Mouse (Mus musculus): Measurements from ENCODE around the gene P3h1. TPM values are rescaled to one million over a fixed set of nuclear protein-coding genes. Genes with fewer than 3 reads are reported as not detected.

P3h1 gene
- total RNA-seq, 2 experiments from 2014 or later, result 9.5 to 12.8 TPM

DNA sequence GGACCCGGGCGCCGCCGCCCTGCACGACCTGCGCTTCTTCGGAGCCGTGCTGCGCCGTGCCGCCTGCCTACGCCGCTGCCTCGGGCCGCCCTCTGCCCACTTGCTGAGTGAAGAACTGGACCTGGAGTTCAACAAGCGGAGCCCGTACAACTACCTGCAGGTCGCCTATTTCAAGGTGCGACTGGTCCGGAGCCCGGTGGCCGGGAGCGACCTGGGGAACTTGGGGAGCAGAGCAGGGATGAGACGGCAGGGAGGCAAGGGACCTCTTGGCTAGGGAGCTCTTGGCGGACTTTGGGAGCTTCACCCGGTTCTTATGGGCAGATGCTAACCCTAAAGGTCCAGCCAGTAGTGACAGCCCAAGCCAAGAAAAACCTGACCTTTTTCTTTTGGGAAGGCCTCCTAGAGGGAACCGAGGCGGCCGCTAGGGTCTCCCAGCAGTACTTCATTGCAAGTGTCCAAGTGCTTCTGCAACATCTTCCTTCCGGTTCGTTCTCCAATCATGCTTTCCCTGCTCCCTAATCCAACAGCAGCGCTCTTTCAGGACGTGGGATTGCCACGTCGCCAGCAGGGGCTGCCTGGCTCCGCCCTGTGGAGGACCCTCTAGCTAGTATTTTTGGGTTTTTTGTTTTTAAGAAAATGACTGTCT, 664 bp downstream of the P3h1 start:
- ATAC-seq (replicated peaks; ENCODE audit: low FRiP score, low TSS enrichment, poor library complexity, severe bottlenecking), result peak; percentile 12

DNA sequence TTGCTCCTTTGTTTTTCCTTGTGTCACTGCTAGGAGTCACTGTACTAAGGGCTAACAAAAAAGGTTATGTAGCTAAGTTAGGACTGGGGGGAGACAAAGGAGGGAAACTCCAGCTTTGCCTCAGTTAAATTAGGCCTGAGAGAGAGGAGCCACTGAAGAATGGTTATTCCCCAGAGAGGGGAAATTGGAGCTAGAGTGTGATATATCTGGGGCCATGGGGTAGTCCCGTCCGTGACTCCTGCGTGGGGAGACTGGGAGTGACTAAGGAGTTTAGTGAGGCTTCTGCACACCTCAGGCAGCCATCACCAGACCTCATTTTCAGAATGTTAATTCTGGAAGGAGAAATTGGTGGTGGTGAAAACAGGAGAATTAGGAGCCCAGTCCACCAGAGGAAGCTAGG, 1.6 kb downstream of the P3h1 start:
- no peak for ATAC-seq (replicated peaks; ENCODE audit: low FRiP score, low TSS enrichment, poor library complexity, severe bottlenecking)

DNA sequence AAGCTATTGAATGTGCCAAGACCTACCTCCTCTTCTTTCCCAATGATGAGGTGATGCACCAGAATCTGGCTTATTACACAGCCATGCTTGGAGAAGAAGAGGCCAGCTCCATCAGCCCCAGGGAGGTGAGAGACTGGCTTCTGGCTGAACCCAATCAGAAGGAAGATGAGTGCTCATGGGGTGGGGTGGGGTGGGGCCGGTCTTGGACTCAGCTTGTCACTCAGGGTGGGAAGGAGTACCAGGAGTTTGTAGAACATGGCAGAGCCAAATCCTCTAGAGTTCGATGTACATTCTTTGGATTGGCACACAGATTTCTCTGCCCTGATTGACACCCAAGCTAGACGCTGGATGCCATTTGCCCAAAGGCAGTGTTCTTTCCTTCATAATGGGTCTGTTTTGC, 5.9 kb downstream of the P3h1 start:
- no peak for ATAC-seq (replicated peaks; ENCODE audit: low FRiP score, low TSS enrichment, poor library complexity, severe bottlenecking)

DNA sequence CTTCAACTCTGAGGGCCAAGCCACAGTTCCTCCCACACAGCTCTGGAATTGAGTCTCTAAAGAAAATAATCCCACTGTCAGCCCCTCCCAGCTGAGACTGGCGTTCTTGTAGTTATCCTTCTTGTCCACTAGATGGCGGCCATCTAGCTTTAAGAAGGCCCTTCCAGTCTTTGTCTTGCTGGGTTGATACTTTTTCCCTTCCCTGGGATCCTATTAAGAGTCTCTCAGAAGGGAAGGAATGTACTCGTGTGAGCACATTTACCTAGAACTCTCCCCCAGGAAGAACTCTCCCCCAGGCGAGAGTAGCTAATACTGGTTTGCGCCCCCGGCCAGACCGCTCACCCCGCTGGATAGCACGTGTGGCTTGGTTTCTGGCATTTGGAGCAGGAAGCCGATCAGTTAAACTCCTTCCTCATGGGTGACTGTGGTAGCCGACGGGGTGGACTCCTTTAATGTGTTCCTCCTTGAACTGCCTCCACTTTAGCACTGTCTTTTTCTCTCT, 6.5 kb downstream of the P3h1 start:
- ATAC-seq (replicated peaks; ENCODE audit: low FRiP score, low TSS enrichment, poor library complexity, severe bottlenecking), result peak; percentile 78

DNA sequence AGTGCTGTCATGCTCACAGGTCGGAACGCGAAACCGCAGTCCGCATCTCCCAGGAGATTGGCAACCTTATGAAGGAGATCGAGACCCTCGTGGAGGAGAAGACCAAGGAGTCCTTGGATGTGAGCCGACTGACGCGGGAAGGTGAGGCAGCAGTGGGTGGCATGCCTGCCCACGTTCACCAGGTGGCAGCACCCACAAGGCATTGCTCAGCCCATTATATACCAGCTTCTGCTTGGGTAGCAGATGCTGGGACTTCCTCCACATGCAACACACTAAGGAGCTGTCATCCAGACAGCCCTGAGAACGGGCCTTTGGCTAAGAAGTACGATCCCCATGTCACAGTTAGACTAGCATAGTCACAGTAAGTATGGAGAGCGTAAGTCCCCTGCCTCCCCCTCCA, 8.9 kb downstream of the P3h1 start:
- peak; percentile 62 for ATAC-seq (replicated peaks; ENCODE audit: low FRiP score, low TSS enrichment, poor library complexity, severe bottlenecking)

DNA sequence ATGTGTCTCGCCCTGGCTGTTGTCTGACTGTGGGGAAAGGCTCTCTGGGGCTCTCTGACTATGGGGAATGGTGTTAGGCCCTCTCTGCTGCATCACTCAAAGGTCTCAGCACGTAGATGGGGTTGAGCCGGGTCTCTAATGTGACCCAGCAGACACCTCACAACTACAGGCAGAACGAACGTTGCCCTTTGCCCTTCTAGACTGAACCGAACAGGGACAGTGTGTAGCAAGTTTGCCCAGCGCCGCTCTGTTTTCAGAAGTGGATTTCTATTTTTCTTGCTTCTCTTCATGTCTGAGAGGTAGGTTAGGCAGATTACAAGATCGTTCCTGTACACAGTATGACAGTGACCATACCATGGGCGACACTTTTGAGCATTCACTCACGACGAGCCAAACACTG, 9.9 kb downstream of the P3h1 start:
- no peak for ATAC-seq (replicated peaks; ENCODE audit: low FRiP score, low TSS enrichment, poor library complexity, severe bottlenecking)

DNA sequence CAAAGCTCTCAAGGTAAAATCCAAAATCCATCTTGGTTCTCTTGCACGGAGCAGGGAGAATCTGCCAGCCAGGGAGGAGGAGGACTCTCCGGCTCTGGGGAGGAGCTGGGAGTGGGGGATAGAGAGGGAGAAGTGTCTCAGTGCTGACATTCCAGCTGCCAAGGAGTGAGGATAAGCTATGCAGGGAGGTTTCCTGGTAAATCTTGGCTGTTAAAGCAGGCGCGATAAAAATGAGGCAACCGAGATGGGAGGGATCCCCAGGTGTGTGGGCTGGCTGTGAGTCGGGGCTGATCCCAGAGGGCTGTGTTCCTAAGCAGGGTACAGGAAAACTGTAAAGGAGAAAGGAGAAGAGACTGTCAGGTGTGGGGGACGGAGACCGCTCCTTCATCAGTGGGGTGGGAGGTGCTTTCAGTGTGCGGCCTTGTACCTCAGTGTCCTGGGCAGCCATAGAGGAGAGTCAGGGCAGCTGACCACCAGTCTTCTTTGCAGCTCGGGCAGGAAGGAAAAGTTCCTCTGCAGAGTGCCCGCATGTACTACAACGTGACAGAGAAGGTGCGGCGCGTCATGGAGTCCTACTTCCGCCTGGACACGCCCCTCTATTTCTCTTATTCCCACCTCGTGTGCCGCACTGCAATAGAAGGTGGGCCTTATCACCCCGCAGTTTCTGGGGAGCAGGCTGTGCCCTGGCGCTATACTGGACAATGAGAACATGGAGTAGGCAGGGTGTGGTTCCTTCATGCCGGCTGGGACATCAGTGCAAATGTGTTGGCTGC, 11.9 kb downstream of the P3h1 start:
- ATAC-seq (replicated peaks; ENCODE audit: low FRiP score, low TSS enrichment, poor library complexity, severe bottlenecking), result no peak

DNA sequence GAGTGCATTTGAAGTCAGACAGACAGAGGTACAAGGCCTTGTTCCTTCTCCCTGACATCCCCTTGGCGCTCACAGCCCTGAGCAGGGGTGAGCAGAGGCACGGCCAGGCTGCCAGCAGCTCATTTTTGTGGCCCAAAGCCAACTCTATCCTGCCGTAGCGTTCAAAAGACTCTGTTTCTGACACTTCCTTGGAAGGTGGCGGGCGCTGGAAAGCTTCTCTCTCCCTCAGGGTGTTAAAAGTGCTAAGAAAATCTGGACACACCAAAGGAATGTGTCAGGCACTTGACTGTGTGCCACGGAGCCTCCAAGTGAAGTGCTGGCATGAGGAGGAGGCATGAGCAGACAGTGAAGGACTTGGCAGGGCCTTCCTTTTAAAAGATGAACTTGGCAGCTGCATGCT, 12.8 kb downstream of the P3h1 start:
- ATAC-seq (replicated peaks; ENCODE audit: low FRiP score, low TSS enrichment, poor library complexity, severe bottlenecking), result no peak

DNA sequence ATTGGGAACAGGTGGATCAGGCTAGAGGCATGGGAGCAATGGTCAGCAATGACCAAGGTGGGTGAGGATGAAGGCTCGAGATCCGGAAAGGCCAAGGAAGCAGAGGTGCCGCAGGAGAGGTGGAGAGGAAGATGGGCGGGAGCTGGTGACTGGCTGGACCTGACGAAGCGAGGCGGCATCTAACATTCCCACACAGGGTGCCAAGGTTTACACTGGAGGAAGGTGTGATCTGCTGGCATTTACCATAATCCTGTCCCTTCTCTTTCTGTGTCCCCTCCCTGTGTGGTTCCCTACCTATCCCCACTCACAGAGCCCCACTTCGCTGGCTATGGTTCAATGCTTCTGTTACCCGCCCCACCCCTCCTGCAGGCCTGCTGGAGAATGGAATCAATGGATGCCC, 13.2 kb downstream of the P3h1 start:
- no peak for ATAC-seq (replicated peaks; ENCODE audit: low FRiP score, low TSS enrichment, poor library complexity, severe bottlenecking)

DNA sequence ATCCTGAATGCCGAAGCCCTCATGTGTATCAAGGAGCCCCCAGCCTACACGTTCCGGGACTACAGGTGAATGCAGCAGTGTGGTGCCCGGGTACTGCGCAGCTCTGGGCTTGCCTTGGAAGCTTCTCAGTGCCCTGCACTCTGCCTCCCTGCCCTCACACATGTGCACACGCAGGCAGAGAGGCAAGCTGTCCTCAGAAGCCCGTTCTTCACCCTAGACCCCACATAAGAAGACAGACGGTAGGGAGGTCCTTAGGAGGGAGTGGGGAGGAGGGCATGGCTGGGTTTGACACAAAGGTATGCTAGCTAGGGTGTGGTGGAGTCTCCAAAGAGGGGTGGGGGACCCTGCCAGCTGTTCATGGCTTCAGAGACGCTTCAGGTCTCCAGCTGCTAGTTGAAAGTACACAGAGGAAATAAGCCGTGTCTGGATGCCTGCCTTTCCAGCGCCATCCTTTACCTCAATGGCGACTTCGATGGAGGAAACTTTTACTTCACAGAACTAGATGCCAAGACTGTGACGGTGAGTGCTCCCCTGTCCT, 14.0 kb downstream of the P3h1 start:
- ATAC-seq (replicated peaks; ENCODE audit: low FRiP score, low TSS enrichment, poor library complexity, severe bottlenecking), result no peak

DNA sequence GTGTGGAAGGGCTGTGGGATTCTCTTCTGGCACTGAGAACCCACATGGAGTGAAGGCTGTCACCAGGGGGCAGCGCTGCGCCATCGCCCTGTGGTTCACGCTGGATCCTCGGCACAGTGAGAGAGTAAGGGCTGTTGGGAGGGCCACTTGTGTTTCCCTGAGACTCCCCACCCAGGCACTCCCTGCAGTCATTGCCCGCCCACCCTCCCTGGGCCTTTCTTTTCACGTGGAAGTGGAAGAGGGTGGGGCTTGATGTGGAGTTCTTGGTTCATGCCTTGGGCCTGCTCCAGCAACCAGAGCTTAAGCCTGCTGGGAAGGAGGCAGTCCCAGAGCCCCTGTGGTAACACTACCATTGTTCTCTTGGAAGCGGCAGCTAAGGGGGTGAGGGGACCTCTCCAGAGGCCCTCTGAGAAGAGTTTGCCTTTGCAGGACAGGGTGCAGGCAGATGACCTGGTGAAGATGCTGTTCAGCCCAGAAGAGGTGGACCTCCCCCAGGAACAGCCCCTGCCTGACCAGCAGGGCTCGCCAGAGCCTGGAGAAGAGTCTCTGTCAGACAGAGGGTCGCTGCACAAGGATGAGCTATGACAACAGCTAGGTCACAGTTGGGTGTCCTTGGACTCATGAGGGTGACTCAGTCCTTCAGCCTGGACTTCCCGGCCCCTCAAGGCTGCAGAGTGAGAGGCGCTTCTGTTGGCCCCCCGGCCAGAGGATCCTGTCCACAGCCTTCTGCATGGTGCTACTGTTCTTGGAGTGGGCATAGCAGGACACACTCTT, 14.9 kb downstream of the P3h1 start:
- peak; percentile 85 for ATAC-seq (replicated peaks; ENCODE audit: low FRiP score, low TSS enrichment, poor library complexity, severe bottlenecking)

DNA sequence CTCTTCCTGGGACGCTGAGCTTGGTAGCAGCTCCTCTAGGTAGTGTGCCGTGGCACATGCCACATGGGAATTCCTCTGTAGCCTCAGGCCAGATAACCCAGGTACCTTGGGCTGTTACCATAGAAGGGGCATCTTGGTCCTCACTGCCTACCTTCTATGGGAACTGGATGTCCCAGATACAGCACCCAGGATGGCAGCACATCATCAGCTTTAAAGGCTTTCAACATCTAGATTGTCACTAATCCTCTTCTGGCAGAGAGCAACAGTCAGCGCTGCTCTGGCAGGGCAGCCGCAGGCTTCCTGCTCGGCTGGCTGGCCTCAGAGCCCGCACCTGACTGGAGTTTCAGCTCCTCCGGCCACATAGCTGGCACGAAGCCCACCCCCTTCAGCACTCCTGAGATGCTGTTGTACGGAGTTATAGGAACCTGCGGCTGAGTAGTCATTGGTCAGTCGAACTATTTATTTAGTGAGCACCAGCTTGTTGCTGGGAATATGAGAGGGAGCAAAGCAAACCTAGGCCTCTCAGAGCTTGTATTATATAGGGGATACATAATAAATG, 15.8 kb downstream of the P3h1 start:
- no peak for ATAC-seq (replicated peaks; ENCODE audit: low FRiP score, low TSS enrichment, poor library complexity, severe bottlenecking)

DNA sequence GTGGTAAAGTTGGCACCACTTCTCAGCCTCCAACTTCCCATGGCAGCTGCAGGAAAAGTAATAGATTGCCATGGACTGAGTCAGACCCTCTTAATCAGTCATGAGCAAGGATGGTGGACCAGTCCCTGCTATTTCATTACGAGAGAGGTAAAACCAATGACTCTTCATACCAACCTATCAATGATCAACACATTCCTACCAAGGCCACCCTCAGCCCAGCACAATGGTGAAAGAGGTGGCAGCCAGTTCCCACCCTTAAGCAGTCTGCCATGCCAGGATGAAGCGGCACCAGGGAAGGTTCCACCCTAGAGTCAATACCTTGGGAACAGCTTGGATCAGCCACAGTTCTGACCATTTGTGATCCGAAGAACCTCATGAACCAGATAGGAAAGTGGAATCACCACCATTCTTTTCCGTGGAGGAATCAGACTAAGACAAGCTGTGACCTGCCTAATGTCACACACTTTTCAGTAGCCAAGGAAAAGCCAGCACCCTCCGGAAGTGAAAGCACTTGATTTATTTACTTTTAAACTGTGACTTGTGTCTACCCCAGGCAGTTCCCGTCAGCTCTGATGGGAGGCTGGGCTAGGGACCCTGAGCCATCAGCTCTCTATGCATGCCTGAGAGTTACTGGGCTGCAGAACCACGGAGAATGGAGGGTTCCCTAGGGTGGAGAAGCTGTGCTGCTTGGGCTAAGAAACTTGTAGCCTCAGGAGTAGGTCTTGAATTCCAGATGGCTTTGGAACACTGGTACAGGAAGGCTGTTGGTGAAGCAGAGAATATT, 19.5 kb downstream of the P3h1 start:
- no peak for ATAC-seq (replicated peaks; ENCODE audit: low FRiP score, low TSS enrichment, poor library complexity, severe bottlenecking)

DNA sequence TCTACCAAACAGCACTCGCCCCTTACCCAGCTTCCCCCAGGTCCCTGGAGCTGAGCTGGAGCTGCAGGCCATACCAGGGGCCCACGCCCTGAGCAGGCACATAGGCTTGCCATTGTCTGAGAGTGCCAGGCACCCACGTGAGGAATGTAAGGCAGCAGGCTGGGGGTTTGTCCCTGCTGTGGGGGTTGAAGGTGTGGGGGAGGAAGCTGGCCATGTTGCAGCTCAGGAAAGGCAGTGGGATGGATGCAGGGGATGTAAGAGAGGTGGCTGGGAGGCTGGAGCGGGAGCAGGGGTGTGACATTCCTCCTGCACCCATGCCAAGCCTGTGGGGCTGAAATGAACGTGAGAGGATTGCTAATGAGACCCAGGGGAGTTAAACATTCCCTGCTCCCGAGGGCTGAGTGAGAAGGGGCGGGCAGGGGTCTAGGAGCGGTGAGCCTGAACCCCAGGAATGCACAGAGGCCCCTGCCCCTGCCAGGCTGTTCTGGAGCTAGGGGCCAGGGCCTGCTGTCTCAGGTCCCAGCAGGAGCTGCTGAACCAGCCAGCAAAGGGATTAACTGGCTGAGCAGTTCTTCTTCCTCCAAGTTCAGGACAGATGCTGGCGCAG, 21.4 kb downstream of the P3h1 start:
- ATAC-seq (replicated peaks; ENCODE audit: low FRiP score, low TSS enrichment, poor library complexity, severe bottlenecking), result no peak

DNA sequence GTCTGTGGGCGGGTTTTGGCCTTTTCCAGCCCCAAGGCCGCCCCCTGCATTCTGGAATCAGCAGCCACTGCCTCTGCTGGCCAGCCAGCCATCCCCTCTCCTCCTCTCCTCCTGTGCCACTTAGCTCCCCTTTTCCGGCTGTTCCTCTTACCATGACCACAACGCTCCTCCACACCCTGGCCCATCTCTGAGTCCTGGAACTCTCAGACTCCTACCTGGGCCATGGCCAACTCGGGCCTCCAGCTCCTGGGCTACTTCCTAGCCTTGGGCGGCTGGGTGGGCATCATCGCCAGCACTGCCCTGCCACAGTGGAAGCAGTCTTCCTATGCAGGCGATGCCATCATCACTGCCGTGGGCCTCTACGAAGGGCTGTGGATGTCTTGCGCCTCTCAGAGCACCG, 22.6 kb downstream of the P3h1 start, which contains the start of gene Cldn19:
Gene Cldn19, plus strand, starts transcription at position 64 of the 400 bp plus-strand sequence.
- no peak for ATAC-seq (replicated peaks; ENCODE audit: low FRiP score, low TSS enrichment, poor library complexity, severe bottlenecking)

DNA sequence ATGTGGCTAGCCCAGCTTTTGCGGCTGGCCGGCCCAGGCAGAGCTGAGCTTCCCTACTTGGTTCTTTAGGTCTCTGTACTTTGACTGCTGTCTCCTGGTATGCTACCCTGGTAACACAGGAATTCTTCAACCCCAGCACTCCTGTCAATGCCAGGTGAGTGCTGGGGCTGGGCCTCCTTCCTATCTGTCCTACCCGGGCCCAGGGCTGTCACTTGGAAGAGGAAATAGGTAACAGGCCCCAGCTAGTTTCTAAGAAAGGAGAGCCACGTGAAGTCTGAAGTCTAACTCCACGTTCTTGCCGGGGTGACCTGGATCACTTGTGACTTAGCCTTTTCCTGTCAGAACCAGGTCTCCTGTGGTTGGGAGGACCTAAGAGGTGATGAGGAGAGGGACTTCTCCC, 24.4 kb downstream of the P3h1 start:
- ATAC-seq (replicated peaks; ENCODE audit: low FRiP score, low TSS enrichment, poor library complexity, severe bottlenecking), result no peak

DNA sequence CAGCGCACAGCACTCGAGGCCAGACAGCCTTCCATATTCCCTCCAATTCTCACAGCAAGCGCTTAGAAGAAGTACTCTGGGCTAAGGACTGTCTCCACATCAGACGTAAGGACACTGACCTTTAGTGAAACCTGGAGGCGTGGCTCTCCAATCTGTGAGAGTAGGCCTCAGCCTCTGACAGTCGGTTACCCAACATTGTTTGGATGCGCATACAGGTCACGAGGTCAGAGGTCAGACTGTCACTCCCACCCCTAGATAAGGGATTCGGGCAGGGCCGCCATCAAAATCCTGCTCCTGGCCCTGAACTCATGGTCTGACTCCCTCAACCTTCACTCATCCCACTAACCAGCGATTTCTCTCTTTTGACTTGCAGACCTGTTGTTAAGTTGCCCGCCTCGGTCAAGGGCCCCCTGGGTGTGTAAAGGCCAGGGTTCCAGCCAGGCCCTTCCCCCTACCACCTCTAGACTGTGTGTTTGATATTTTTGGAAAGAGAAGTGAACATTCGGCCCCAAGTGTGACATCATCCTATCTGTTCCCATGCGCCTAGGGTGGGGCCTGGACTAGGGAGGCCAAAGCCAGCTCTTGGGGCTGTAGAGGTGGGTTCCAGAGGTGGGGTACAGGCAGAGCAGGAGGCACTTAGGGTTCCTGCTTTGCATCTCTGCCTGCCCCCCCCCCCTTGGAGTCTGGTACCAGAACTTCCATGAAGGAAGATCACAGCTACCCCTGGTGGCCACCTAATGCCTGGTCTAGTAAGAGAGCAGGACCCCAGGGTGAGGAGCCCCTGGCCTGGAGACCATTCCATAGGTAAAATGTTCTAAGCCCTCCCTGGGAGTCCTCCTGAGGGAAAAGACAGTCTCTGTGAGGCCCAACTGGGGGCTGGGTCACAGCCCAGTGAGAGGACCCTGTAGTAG, 26.9 kb downstream of the P3h1 start:
- no peak for ATAC-seq (replicated peaks; ENCODE audit: low FRiP score, low TSS enrichment, poor library complexity, severe bottlenecking)
